ENCODE assay signal across 19 mouse cellular contexts in the genomic region with DNA sequence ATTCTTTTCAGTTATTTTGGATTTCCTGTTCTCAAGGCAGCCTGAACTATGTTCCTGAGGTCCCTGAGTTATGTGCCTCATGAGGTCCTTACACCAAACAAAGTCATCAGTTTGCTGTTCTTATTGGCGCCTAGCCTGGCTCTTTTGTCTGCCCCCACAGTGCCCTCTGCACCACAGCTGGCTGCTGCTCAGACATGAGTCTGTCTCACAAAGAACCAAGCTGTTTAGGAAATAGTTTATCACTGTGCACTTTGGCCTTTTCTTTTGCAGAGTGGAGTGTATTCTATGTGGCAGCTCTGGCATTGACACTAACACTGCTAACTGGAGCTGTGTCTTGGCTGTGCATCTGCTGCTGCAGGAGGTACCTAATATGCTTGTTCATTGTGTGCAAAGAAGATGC. TPM values are rescaled to one million over a fixed set of nuclear protein-coding genes. Genes with fewer than 3 reads are reported as not detected.
DNase-seq lines count a peak whose midpoint lies in the region; ATAC-seq and TF ChIP-seq lines count a peak whose summit lies in the region.
"Had no signal": no experiment of that assay in that cellular context is flagged by ENCODE, and none has a peak within 500 bp of the region (broad histone marks: within the 10 kb centered on the region; RNA-seq: fewer than 3 reads in every experiment).

No protein-coding gene starts in this region.

- no peaks in the 10 kb centered on the region for H3K9me3 ChIP-seq in lung, embryonic 14.5 days (ENCODE audit: low read depth, low read length)
- H3K9me3 ChIP-seq: embryonic facial prominence, embryonic 15.5 days; forebrain, embryonic 12.5 days; neural tube, embryonic 13.5 days had no signal

- no peak for TF ChIP-seq CTCF in lung, embryonic 14.5 days (IDR thresholded peaks at IDR 0.05; ENCODE audit: low read depth)
- TF ChIP-seq CTCF in kidney, adult 2 months (conservative IDR thresholded peaks at IDR 0.05; ENCODE audit: insufficient read depth, insufficient read length, low read depth, low read length), result no peak

- no peaks in the 10 kb centered on the region for H3K27me3 ChIP-seq in lung, embryonic 14.5 days (ENCODE audit: insufficient read depth, low read length)
- H3K27me3 ChIP-seq in kidney, adult 2 months (replicated peaks; ENCODE audit: control insufficient read depth, insufficient read depth, low read length), result no peaks in the 10 kb centered on the region
- H3K27me3 ChIP-seq: embryonic facial prominence, embryonic 15.5 days; forebrain, embryonic 12.5 days; neural tube, embryonic 13.5 days had no signal

- H3K36me3 ChIP-seq in lung, embryonic 14.5 days (ENCODE audit: insufficient read depth), result no peaks in the 10 kb centered on the region
- no peaks in the 10 kb centered on the region for H3K36me3 ChIP-seq in kidney, adult 2 months (ENCODE audit: control insufficient read depth, insufficient read depth, low read length)
- H3K36me3 ChIP-seq: embryonic facial prominence, embryonic 15.5 days; forebrain, embryonic 12.5 days; hindbrain, embryonic 10.5 days had no signal

- H3K27ac ChIP-seq in lung, embryonic 14.5 days (ENCODE audit: low read depth), result no peak overlapping the region
- no peak overlapping the region for H3K27ac ChIP-seq in kidney, adult 2 months (ENCODE audit: insufficient read depth, low read depth, low read length)
- H3K27ac ChIP-seq: embryonic facial prominence, embryonic 15.5 days; forebrain, embryonic 12.5 days; hindbrain, embryonic 10.5 days; neural tube, embryonic 13.5 days had no signal

- 33% methylated on average over 1 of the region's 1 CpGs for WGBS in lung, embryonic 14.5 days
- 27% methylated on average over 1 of the region's 1 CpGs for WGBS in kidney, adult 2 months

- no peak overlapping the region for H3K4me2 ChIP-seq in lung, embryonic 14.5 days
- H3K4me2 ChIP-seq: embryonic facial prominence, embryonic 15.5 days; forebrain, embryonic 12.5 days; neural tube, embryonic 13.5 days had no signal

- ATAC-seq in lung, embryonic 14.5 days (ENCODE audit: insufficient read depth), result no peak
- ATAC-seq: inflammation-experienced regulatory T-cells, adult 6 months had no signal

- no peak for TF ChIP-seq POLR2A in kidney, adult 2 months (IDR thresholded peaks at IDR 0.05; ENCODE audit: low read depth, low read length)

- H3K4me1 ChIP-seq in lung, embryonic 14.5 days (ENCODE audit: insufficient read depth), result no peaks in the 10 kb centered on the region
- peaks cover 15% of the 10 kb centered on the region; the same call in 1 of the 2 replicates for H3K4me1 ChIP-seq in kidney, adult 2 months (ENCODE audit: control insufficient read depth, insufficient read depth, low read length)
- H3K4me1 ChIP-seq: embryonic facial prominence, embryonic 15.5 days; forebrain, embryonic 12.5 days; hindbrain, embryonic 10.5 days; neural tube, embryonic 13.5 days had no signal

- no peak overlapping the region for H3K9ac ChIP-seq in lung, embryonic 14.5 days
- H3K9ac ChIP-seq: embryonic facial prominence, embryonic 15.5 days; forebrain, embryonic 12.5 days; neural tube, embryonic 13.5 days had no signal

- DNase-seq in adrenal gland, postnatal 10 days, result peak; percentile 15
- DNase-seq in adrenal gland, postnatal 36 days, result no peak
- peak; percentile 32 for DNase-seq in lung, embryonic 14.5 days
- no peak for DNase-seq in lung, postnatal 14 days
- DNase-seq in kidney, adult 2 months, result peak; percentile 88
- DNase-seq in kidney, postnatal 4 days, result peak; percentile 30 to 44
- no peak for DNase-seq in c-Kit-positive CD71-positive TER-119-positive erythroid progenitor cells, embryonic 14.5 days (ENCODE audit: low spot score)
- no peak for DNase-seq in right cerebral cortex, postnatal 14 days
- DNase-seq: adrenal gland, postnatal 14 days; cerebellum, adult 8-10 months; embryo, embryonic 11 days; gastrocnemius, postnatal 10 days; heart, adult 18-20 months had no signal

- H3K4me3 ChIP-seq in lung, embryonic 14.5 days (ENCODE audit: low read depth, low read length), result no peak overlapping the region
- H3K4me3 ChIP-seq in kidney, adult 2 months (ENCODE audit: insufficient read depth, low read depth, low read length), result no peak overlapping the region
- H3K4me3 ChIP-seq: embryonic facial prominence, embryonic 15.5 days; forebrain, embryonic 12.5 days; hindbrain, embryonic 10.5 days; neural tube, embryonic 13.5 days had no signal

RNA-seq across cellular contexts. Expression of a gene that starts 44.6 kb away (rescaled TPM):
- total RNA-seq in adrenal gland, postnatal 10 days (2021), result 1 to 10 TPM; 1.2 to 1.4 TPM
- total RNA-seq in adrenal gland, postnatal 36 days (2021), result under 1 TPM; 0.46 to 0.70 TPM
- polyA plus RNA-seq in lung, embryonic 14.5 days (2014; fragmentation: Nextera tagmentation; extraction: Ambion mirVana), result 0.12 and 0.14 TPM in 2 replicates
- 0.57 and 0.67 TPM in 2 replicates for polyA plus RNA-seq in kidney, adult 2 months (2012; rRNA removed)
- total RNA-seq: MEL had no signal

RNA-seq across cellular contexts. Expression of a gene that starts 47.9 kb away (rescaled TPM):
- total RNA-seq in adrenal gland, postnatal 10 days (2021), result 10 to 100 TPM; 16.6 to 19.7 TPM
- total RNA-seq in adrenal gland, postnatal 36 days (2021), result 10 to 100 TPM; 12.7 to 18.4 TPM
- 8.5 and 9.4 TPM in 2 replicates for polyA plus RNA-seq in lung, embryonic 14.5 days (2014; fragmentation: Nextera tagmentation; extraction: Ambion mirVana)
- 16.5 and 17.6 TPM in 2 replicates for polyA plus RNA-seq in kidney, adult 2 months (2012; rRNA removed)

RNA-seq across cellular contexts. Expression of a gene that starts 53.4 kb away (rescaled TPM):
- 10 to 100 TPM in 1 of 2 experiments, 1 to 10 TPM in 1; 7.2 to 14.2 TPM for total RNA-seq in adrenal gland, postnatal 10 days (2021)
- total RNA-seq in adrenal gland, postnatal 36 days (2021), result 1 to 10 TPM; 2.8 to 3.7 TPM
- polyA plus RNA-seq in lung, embryonic 14.5 days (2014; fragmentation: Nextera tagmentation; extraction: Ambion mirVana), result 1.4 and 1.6 TPM in 2 replicates
- polyA plus RNA-seq in kidney, adult 2 months (2012; rRNA removed), result 1.3 and 1.7 TPM in 2 replicates

RNA-seq across cellular contexts. Expression of a gene that starts 58.1 kb away (rescaled TPM):
- 10 to 100 TPM; 23.1 to 31.6 TPM for total RNA-seq in adrenal gland, postnatal 10 days (2021)
- total RNA-seq in adrenal gland, postnatal 36 days (2021), result 10 to 100 TPM; 22.6 to 23.5 TPM
- 61.5 and 66.3 TPM in 2 replicates for polyA plus RNA-seq in lung, embryonic 14.5 days (2014; fragmentation: Nextera tagmentation; extraction: Ambion mirVana)
- polyA plus RNA-seq in kidney, adult 2 months (2012; rRNA removed), result 19.6 and 19.7 TPM in 2 replicates

RNA-seq across cellular contexts. Expression of a gene that starts 58.2 kb away (rescaled TPM):
- total RNA-seq in adrenal gland, postnatal 10 days (2021), result 100 to 1,000 TPM; 125 to 155 TPM
- total RNA-seq in adrenal gland, postnatal 36 days (2021), result 10 to 100 TPM; 68.0 to 91.6 TPM
- polyA plus RNA-seq in lung, embryonic 14.5 days (2014; fragmentation: Nextera tagmentation; extraction: Ambion mirVana), result 61.1 and 62.3 TPM in 2 replicates
- polyA plus RNA-seq in kidney, adult 2 months (2012; rRNA removed), result 259 and 286 TPM in 2 replicates

Comparison
In these comparisons a context has a peak if more than half of its experiments do, and no peak if none do; other contexts are left out.
1. DNase-seq: peak in adrenal gland, postnatal 10 days (single experiment), lung, embryonic 14.5 days (single experiment), kidney, adult 2 months (single experiment) and kidney, postnatal 4 days (2 of 2); none in adrenal gland, postnatal 36 days (0 of 2), lung, postnatal 14 days (single experiment), c-Kit-positive CD71-positive TER-119-positive erythroid progenitor cells, embryonic 14.5 days (single experiment) and right cerebral cortex, postnatal 14 days (single experiment).